Mouse (Mus musculus): ENCODE results near the gene 9930021J03Rik. TPM values are rescaled to one million over a fixed set of nuclear protein-coding genes. Genes with fewer than 3 reads are reported as not detected.

Gene 9930021J03Rik
- polyA plus RNA-seq, 1 experiment from 2014 or later: 7.1 TPM

GRCm38 (mm10) chr19:29743531-29743930, 62.3 kb downstream of the 9930021J03Rik start:
- ATAC-seq (ENCODE audit: insufficient read depth) (no peak), DNase-seq (no peak)
- H3K36me3 ChIP-seq (ENCODE audit: insufficient read depth): no peaks in the 10 kb centered on the region
- WGBS: 83% methylated on average over 5 of the region's 5 CpGs
- no peak overlapping the region for H3K27ac ChIP-seq (ENCODE audit: low read depth)
- no peak overlapping the region for H3K9ac ChIP-seq
- no peaks in the 10 kb centered on the region for H3K9me3 ChIP-seq (ENCODE audit: low read depth, low read length)
- TF ChIP-seq CTCF (IDR thresholded peaks at IDR 0.05; ENCODE audit: low read depth): no peak
- H3K4me3 ChIP-seq (ENCODE audit: low read depth, low read length): no peak overlapping the region
- no peaks in the 10 kb centered on the region for H3K4me1 ChIP-seq (ENCODE audit: insufficient read depth)
- H3K27me3 ChIP-seq (ENCODE audit: insufficient read depth, low read length): no peaks in the 10 kb centered on the region
- no peak overlapping the region for H3K4me2 ChIP-seq

GRCm38 (mm10) chr19:29740661-29741060, 65.1 kb downstream of the 9930021J03Rik start:
- 85% methylated on average over 1 of the region's 1 CpGs for WGBS
- Histone ChIP-seq H3K27me3 (ENCODE audit: insufficient read depth, low read length) (no peaks in the 10 kb centered on the region), H3K36me3 (ENCODE audit: insufficient read depth) (no peaks in the 10 kb centered on the region), H3K9ac (no peak overlapping the region), H3K4me3 (ENCODE audit: low read depth, low read length) (no peak overlapping the region), H3K4me2 (no peak overlapping the region), H3K27ac (ENCODE audit: low read depth) (no peak overlapping the region), H3K4me1 (ENCODE audit: insufficient read depth) (no peaks in the 10 kb centered on the region), H3K9me3 (ENCODE audit: low read depth, low read length) (no peaks in the 10 kb centered on the region)
- ATAC-seq (ENCODE audit: insufficient read depth) (no peak), DNase-seq (no peak)
- no peak for TF ChIP-seq CTCF (IDR thresholded peaks at IDR 0.05; ENCODE audit: low read depth)

GRCm38 (mm10) chr19:29739608-29740007, 66.2 kb downstream of the 9930021J03Rik start:
- DNase-seq (no peak), ATAC-seq (ENCODE audit: insufficient read depth) (no peak)
- Histone ChIP-seq H3K27ac (ENCODE audit: low read depth) (no peak overlapping the region), H3K27me3 (ENCODE audit: insufficient read depth, low read length) (no peaks in the 10 kb centered on the region), H3K36me3 (ENCODE audit: insufficient read depth) (no peaks in the 10 kb centered on the region), H3K4me3 (ENCODE audit: low read depth, low read length) (no peak overlapping the region), H3K4me2 (no peak overlapping the region), H3K4me1 (ENCODE audit: insufficient read depth) (no peaks in the 10 kb centered on the region), H3K9me3 (ENCODE audit: low read depth, low read length) (no peaks in the 10 kb centered on the region), H3K9ac (no peak overlapping the region)
- TF ChIP-seq CTCF (IDR thresholded peaks at IDR 0.05; ENCODE audit: low read depth): no peak
- 77% methylated on average over 2 of the region's 2 CpGs for WGBS

- Histone ChIP-seq H3K4me1 (ENCODE audit: insufficient read depth) (no peaks in the 10 kb centered on the region), H3K27ac (ENCODE audit: low read depth) (no peak overlapping the region), H3K4me2 (no peak overlapping the region), H3K36me3 (ENCODE audit: insufficient read depth) (no peaks in the 10 kb centered on the region), H3K4me3 (ENCODE audit: low read depth, low read length) (no peak overlapping the region), H3K9me3 (ENCODE audit: low read depth, low read length) (no peaks in the 10 kb centered on the region), H3K27me3 (ENCODE audit: insufficient read depth, low read length) (no peaks in the 10 kb centered on the region), H3K9ac (no peak overlapping the region)
- no peak for DNase-seq
- TF ChIP-seq CTCF (IDR thresholded peaks at IDR 0.05; ENCODE audit: low read depth): no peak
- ATAC-seq (ENCODE audit: insufficient read depth): no peak
- WGBS: 87% methylated on average over 3 of the region's 3 CpGs
Observed at GRCm38 (mm10) chr19:29735421-29735820, 70.4 kb downstream of the 9930021J03Rik start.

- H3K9me3 ChIP-seq (ENCODE audit: low read depth, low read length): no peaks in the 10 kb centered on the region
- DNase-seq (no peak), ATAC-seq (ENCODE audit: insufficient read depth) (no peak)
- no peak overlapping the region for H3K4me2 ChIP-seq
- H3K4me1 ChIP-seq (ENCODE audit: insufficient read depth): no peaks in the 10 kb centered on the region
- 96% methylated on average over 3 of the region's 3 CpGs for WGBS
- H3K9ac ChIP-seq: no peak overlapping the region
- peaks cover 42% of the 10 kb centered on the region for H3K36me3 ChIP-seq (ENCODE audit: insufficient read depth)
- no peaks in the 10 kb centered on the region for H3K27me3 ChIP-seq (ENCODE audit: insufficient read depth, low read length)
- no peak for TF ChIP-seq CTCF (IDR thresholded peaks at IDR 0.05; ENCODE audit: low read depth)
- H3K4me3 ChIP-seq (ENCODE audit: low read depth, low read length): no peak overlapping the region
- H3K27ac ChIP-seq (ENCODE audit: low read depth): no peak overlapping the region
Observed at GRCm38 (mm10) chr19:29718476-29718875, 87.3 kb downstream of the 9930021J03Rik start.

GRCm38 (mm10) chr19:29717854-29718253, 87.9 kb downstream of the 9930021J03Rik start:
- Histone ChIP-seq H3K4me1 (ENCODE audit: insufficient read depth) (no peaks in the 10 kb centered on the region), H3K27me3 (ENCODE audit: insufficient read depth, low read length) (no peaks in the 10 kb centered on the region), H3K9ac (no peak overlapping the region), H3K27ac (ENCODE audit: low read depth) (no peak overlapping the region), H3K36me3 (ENCODE audit: insufficient read depth) (peaks cover 39% of the 10 kb centered on the region), H3K4me2 (no peak overlapping the region), H3K9me3 (ENCODE audit: low read depth, low read length) (no peaks in the 10 kb centered on the region), H3K4me3 (ENCODE audit: low read depth, low read length) (no peak overlapping the region)
- TF ChIP-seq CTCF (IDR thresholded peaks at IDR 0.05; ENCODE audit: low read depth): no peak
- WGBS: 85% methylated on average over 3 of the region's 3 CpGs
- DNase-seq (no peak), ATAC-seq (ENCODE audit: insufficient read depth) (no peak)

- Histone ChIP-seq H3K4me1 (ENCODE audit: insufficient read depth) (no peaks in the 10 kb centered on the region), H3K4me2 (no peak overlapping the region), H3K9ac (no peak overlapping the region), H3K9me3 (ENCODE audit: low read depth, low read length) (no peaks in the 10 kb centered on the region), H3K27me3 (ENCODE audit: insufficient read depth, low read length) (no peaks in the 10 kb centered on the region), H3K27ac (ENCODE audit: low read depth) (no peak overlapping the region), H3K4me3 (ENCODE audit: low read depth, low read length) (no peak overlapping the region), H3K36me3 (ENCODE audit: insufficient read depth) (peaks cover 25% of the 10 kb centered on the region)
- no peak for TF ChIP-seq CTCF (IDR thresholded peaks at IDR 0.05; ENCODE audit: low read depth)
- no peak for DNase-seq
- no peak for ATAC-seq (ENCODE audit: insufficient read depth)
- 86% methylated on average over 4 of the region's 4 CpGs for WGBS
Observed at GRCm38 (mm10) chr19:29713451-29713850, 92.3 kb downstream of the 9930021J03Rik start.

- no peak for TF ChIP-seq CTCF (IDR thresholded peaks at IDR 0.05; ENCODE audit: low read depth)
- no peak overlapping the region for H3K4me2 ChIP-seq
- DNase-seq (no peak), ATAC-seq (ENCODE audit: insufficient read depth) (no peak)
- H3K27me3 ChIP-seq (ENCODE audit: insufficient read depth, low read length): no peaks in the 10 kb centered on the region
- no peaks in the 10 kb centered on the region for H3K4me1 ChIP-seq (ENCODE audit: insufficient read depth)
- H3K27ac ChIP-seq (ENCODE audit: low read depth): no peak overlapping the region
- H3K4me3 ChIP-seq (ENCODE audit: low read depth, low read length): no peak overlapping the region
- 70% methylated on average over 3 of the region's 3 CpGs for WGBS
- no peak overlapping the region for H3K9ac ChIP-seq
- no peaks in the 10 kb centered on the region for H3K36me3 ChIP-seq (ENCODE audit: insufficient read depth)
- H3K9me3 ChIP-seq (ENCODE audit: low read depth, low read length): no peaks in the 10 kb centered on the region
Observed at GRCm38 (mm10) chr19:29709461-29709860, 96.3 kb downstream of the 9930021J03Rik start.
